Mouse (Mus musculus): ENCODE data around the gene Hist1h4i. TPM values are rescaled to one million over a fixed set of nuclear protein-coding genes. Genes with fewer than 3 reads are reported as not detected.

The Hist1h4i gene
- 5.0 and 9.6 TPM in 2 replicates for polyA plus RNA-seq (2015; fragmentation: Nextera tagmentation; extraction: Ambion mirVana)

GRCm38 (mm10) chr13:22041142-22041536 is at the start of gene Hist1h4i:
Hist1h4i (minus strand) TSS chr13:22041362.

GRCm38 (mm10) chr13:22084140-22084539 is 43.0 kb upstream of the Hist1h4i start, which contains the start of gene Vmn1r188:
Vmn1r188 (plus strand) TSS chr13:22084440.

GRCm38 (mm10) chr13:22042568-22043502 is 1.7 kb upstream of the Hist1h4i start, which contains the start of the genes Hist1h2ag and Hist1h2bj:
Hist1h2ag (minus strand) TSS chr13:22042944.
Hist1h2bj (plus strand) TSS chr13:22043214.

GRCm38 (mm10) chr13:22035267-22036148 is 5.7 kb downstream of the Hist1h4i start, which contains the start of the genes Hist1h2ah and Hist1h2bk:
Hist1h2ah (minus strand) TSS chr13:22035568.
Hist1h2bk (plus strand) TSS chr13:22035870.

GRCm38 (mm10) chr13:22009642-22010041 is 31.5 kb downstream of the Hist1h4i start, which contains the start of gene Prss16:
Prss16 (minus strand) TSS chr13:22009742.

Small RNA genes within 50 kb of the gene (microRNA-seq; reads per million reads assigned to microRNA genes)
- 0 reads per million in 2 experiments for gene Gm26300
- gene Gm44390, result 0 to 0.10 reads per million in 2 experiments
- gene Gm44486, result 0 reads per million in 2 experiments

Other genes starting within 250 kb of the Hist1h4i start
- 3.3 and 7.3 TPM in 2 replicates for gene Hist1h2bq, start 231.2 kb downstream of the Hist1h4i start, polyA plus RNA-seq (2015; fragmentation: Nextera tagmentation; extraction: Ambion mirVana)
- not detected in 2 replicates for gene Hist1h2ao, start 230.9 kb downstream of the Hist1h4i start, polyA plus RNA-seq (2015; fragmentation: Nextera tagmentation; extraction: Ambion mirVana)
- not detected in 2 replicates for gene Hist1h4m, start 229.6 kb downstream of the Hist1h4i start, polyA plus RNA-seq (2015; fragmentation: Nextera tagmentation; extraction: Ambion mirVana)
- 2.6 and 3.1 TPM in 2 replicates for gene Hist1h4n, start 209.2 kb downstream of the Hist1h4i start, polyA plus RNA-seq (2015; fragmentation: Nextera tagmentation; extraction: Ambion mirVana)
- 1,124 and 1,146 TPM in 2 replicates for gene Hist1h2ap, start 207.9 kb downstream of the Hist1h4i start, polyA plus RNA-seq (2015; fragmentation: Nextera tagmentation; extraction: Ambion mirVana)
- gene Hist1h2br, start 207.6 kb downstream of the Hist1h4i start, polyA plus RNA-seq (2015; fragmentation: Nextera tagmentation; extraction: Ambion mirVana), result 2.9 and 6.3 TPM in 2 replicates
- gene Zfp184, start 96.3 kb downstream of the Hist1h4i start, polyA plus RNA-seq (2015; fragmentation: Nextera tagmentation; extraction: Ambion mirVana), result 0.83 and 1.1 TPM in 2 replicates
- gene Pom121l2, start 60.2 kb downstream of the Hist1h4i start, polyA plus RNA-seq (2015; fragmentation: Nextera tagmentation; extraction: Ambion mirVana), result 0.04 TPM in 1 of 2 replicates, not detected in the other
- gene Prss16, start 31.6 kb downstream of the Hist1h4i start, polyA plus RNA-seq (2015; fragmentation: Nextera tagmentation; extraction: Ambion mirVana), result 0.19 TPM in 1 of 2 replicates, not detected in the other
- gene Hist1h2ah, start 5.8 kb downstream of the Hist1h4i start, polyA plus RNA-seq (2015; fragmentation: Nextera tagmentation; extraction: Ambion mirVana), result 0.86 and 1.6 TPM in 2 replicates
- gene Hist1h2bk, start 5.5 kb downstream of the Hist1h4i start, polyA plus RNA-seq (2015; fragmentation: Nextera tagmentation; extraction: Ambion mirVana), result 0.79 and 0.91 TPM in 2 replicates
- gene Hist1h2ag, start 1.6 kb upstream of the Hist1h4i start, polyA plus RNA-seq (2015; fragmentation: Nextera tagmentation; extraction: Ambion mirVana), result 5.9 and 6.8 TPM in 2 replicates
- 0.97 TPM in 1 of 2 replicates, not detected in the other for gene Hist1h2bj, start 1.9 kb upstream of the Hist1h4i start, polyA plus RNA-seq (2015; fragmentation: Nextera tagmentation; extraction: Ambion mirVana)
- not detected in 2 replicates for gene Vmn1r188, start 43.1 kb upstream of the Hist1h4i start, polyA plus RNA-seq (2015; fragmentation: Nextera tagmentation; extraction: Ambion mirVana)
- not detected in 2 replicates for gene Vmn1r189, start 64.5 kb upstream of the Hist1h4i start, polyA plus RNA-seq (2015; fragmentation: Nextera tagmentation; extraction: Ambion mirVana)
- gene Vmn1r191, start 142.6 kb upstream of the Hist1h4i start, polyA plus RNA-seq (2015; fragmentation: Nextera tagmentation; extraction: Ambion mirVana), result not detected in 2 replicates
- not detected in 2 replicates for gene Vmn1r192, start 149.8 kb upstream of the Hist1h4i start, polyA plus RNA-seq (2015; fragmentation: Nextera tagmentation; extraction: Ambion mirVana)
- not detected in 2 replicates for gene Vmn1r193, start 181.8 kb upstream of the Hist1h4i start, polyA plus RNA-seq (2015; fragmentation: Nextera tagmentation; extraction: Ambion mirVana)
- gene Vmn1r194, start 202.9 kb upstream of the Hist1h4i start, polyA plus RNA-seq (2015; fragmentation: Nextera tagmentation; extraction: Ambion mirVana), result not detected in 2 replicates
- gene Vmn1r195, start 229.2 kb upstream of the Hist1h4i start, polyA plus RNA-seq (2015; fragmentation: Nextera tagmentation; extraction: Ambion mirVana), result not detected in 2 replicates
- not detected in 2 replicates for gene Vmn1r196, start 248.6 kb upstream of the Hist1h4i start, polyA plus RNA-seq (2015; fragmentation: Nextera tagmentation; extraction: Ambion mirVana)

All from skeletal muscle tissue, postnatal 0 days (tissue).